Mouse (Mus musculus) forebrain, embryonic 12.5 days (tissue): Measurements from ENCODE around the gene Rbm19. TPM values are rescaled to one million over a fixed set of nuclear protein-coding genes. Genes with fewer than 3 reads are reported as not detected.

Source experiments
- ATAC-seq: fragments of 200-750 bp; cut with Nextera tagmentation; 2 replicates; pipeline ENCODE4 v1.8.0; 2017; ENCODE audit warnings: moderate TSS enrichment; ENCODE audit not compliant: low FRiP score
- H3K27ac ChIP-seq: fragments of 300-500 bp; sonication (generic); 2 replicates; pipeline ENCODE4 v1.5.1; 2016; ENCODE audit warnings: mild to moderate bottlenecking
- H3K27me3 ChIP-seq: fragments of 300-500 bp; sonication (generic); 2 replicates; pipeline ENCODE4 v1.6.1; 2016; ENCODE audit warnings: mild to moderate bottlenecking
- H3K36me3 ChIP-seq: fragments of 300-500 bp; sonication (generic); replicated peaks from 2 replicates; pipeline ENCODE4 v1.6.1; 2016; ENCODE audit warnings: mild to moderate bottlenecking
- H3K4me1 ChIP-seq: fragments of 300-500 bp; sonication (generic); 2 replicates; pipeline ENCODE4 v1.6.1; 2016
- H3K4me2 ChIP-seq: fragments of 300-500 bp; sonication (generic); 2 replicates; pipeline ENCODE4 v1.6.1; 2016; ENCODE audit warnings: mild to moderate bottlenecking, moderate library complexity
- H3K4me3 ChIP-seq: fragments of 300-500 bp; sonication (generic); replicated peaks from 2 replicates; pipeline ENCODE4 v1.5.1; 2016; ENCODE audit warnings: mild to moderate bottlenecking
- H3K9ac ChIP-seq: fragments of 300-500 bp; sonication (generic); 2 replicates; pipeline ENCODE4 v1.6.1; 2016; ENCODE audit warnings: mild to moderate bottlenecking
- H3K9me3 ChIP-seq: fragments of 300-500 bp; sonication (generic); 2 replicates; pipeline ENCODE4 v1.6.1; 2016
- WGBS: fragments of 180-500 bp; shearing (Covaris S2); methylation state at CpG from one replicate; pipeline ENCODE4 v1.1.7; 2016; 5-methylcytosine and 5-hydroxymethylcytosine counted together
- polyA plus RNA-seq: library from polyadenylated mRNA; unstranded; fragments of >200 nt; fragmentation: Nextera tagmentation; extraction: Ambion mirVana; gene quantifications from 2 replicates; pipeline ENCODE4 v1.2.1, GENCODE M21; 2016

Gene Rbm19
- polyA plus RNA-seq: 27.5 and 32.9 TPM in 2 replicates

GRCm38 (mm10) chr5:120116261-120117050 lies at the start of gene Rbm19:
Rbm19 (plus strand) TSS chr5:120116465.
- Histone ChIP-seq H3K27ac (no peak within 1 kb of the TSS), H3K36me3 (peaks cover 29% of the 10 kb centered on the region), H3K4me1 (peaks cover 7% of the 10 kb centered on the region), H3K4me3 (peak within 1 kb of the TSS; percentile 85), H3K27me3 (peaks cover 4% of the 10 kb centered on the region; the same call in 1 of the 2 replicates), H3K9me3 (no peaks in the 10 kb centered on the region), H3K4me2 (peak within 1 kb of the TSS; percentile 91), H3K9ac (peak within 1 kb of the TSS; percentile 66)
- ATAC-seq: peak; percentile 88
- under 1% methylated on average over 46 of the region's 46 CpGs for WGBS

- no peaks in the 10 kb centered on the region for H3K27me3 ChIP-seq
- no peak overlapping the region for H3K27ac ChIP-seq
- no peak overlapping the region for H3K4me2 ChIP-seq
- no peak overlapping the region for H3K4me3 ChIP-seq
- WGBS: 76% methylated on average over 6 of the region's 6 CpGs
- no peaks in the 10 kb centered on the region for H3K36me3 ChIP-seq
- H3K4me1 ChIP-seq: no peaks in the 10 kb centered on the region
- no peak for ATAC-seq
- H3K9ac ChIP-seq: no peak overlapping the region
- no peaks in the 10 kb centered on the region for H3K9me3 ChIP-seq
These were observed 49.0 kb upstream of the Rbm19 start for GRCm38 (mm10) chr5:120067266-120067665.

DNA sequence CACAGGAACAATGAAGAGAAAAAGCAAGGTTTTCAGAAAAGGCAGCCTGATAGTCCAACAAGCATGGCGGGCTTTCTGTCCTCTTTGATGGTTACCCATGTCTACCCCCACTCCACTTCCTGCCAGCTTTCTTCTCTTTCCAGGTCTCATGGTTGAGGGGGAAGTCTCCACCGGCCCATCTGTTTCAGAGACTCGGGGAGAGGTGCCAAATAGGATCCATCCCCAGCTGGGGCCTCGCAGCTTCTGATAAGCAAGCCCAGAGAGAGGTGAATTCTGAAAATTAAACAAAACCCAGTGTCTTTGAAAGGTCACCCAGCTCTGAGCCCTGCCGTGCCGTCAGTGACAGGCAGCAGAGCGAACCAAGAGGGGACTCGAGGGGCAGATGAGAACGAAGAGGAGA lies 42.2 kb upstream of the Rbm19 start:
- H3K4me2 ChIP-seq: no peak overlapping the region
- 82% methylated on average over 9 of the region's 9 CpGs for WGBS
- H3K27ac ChIP-seq: no peak overlapping the region
- H3K36me3 ChIP-seq: no peaks in the 10 kb centered on the region
- no peak overlapping the region for H3K9ac ChIP-seq
- no peaks in the 10 kb centered on the region for H3K4me1 ChIP-seq
- no peak overlapping the region for H3K4me3 ChIP-seq
- no peak for ATAC-seq
- no peaks in the 10 kb centered on the region for H3K9me3 ChIP-seq
- no peaks in the 10 kb centered on the region; the same call in 1 of the 2 replicates for H3K27me3 ChIP-seq

DNA sequence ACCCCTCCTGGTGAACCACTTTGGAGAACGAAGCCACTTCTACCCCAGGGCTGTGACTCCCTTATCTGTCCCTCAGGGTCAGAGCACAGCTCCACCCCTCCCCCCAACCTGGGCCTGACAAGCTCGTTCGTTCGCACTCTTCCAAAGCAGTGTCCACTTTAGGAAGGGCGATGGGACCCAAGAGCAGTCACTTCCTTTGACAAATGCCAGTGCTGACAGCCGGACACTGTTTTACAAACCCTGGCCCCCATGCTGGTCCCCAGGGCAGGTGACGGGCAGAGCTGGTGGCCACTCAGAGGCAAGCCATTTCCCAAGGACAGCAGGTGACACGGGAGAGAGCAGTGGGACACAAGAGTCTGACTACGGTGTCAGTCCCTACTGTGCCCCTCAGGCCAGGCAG lies 36.2 kb upstream of the Rbm19 start:
- no peaks in the 10 kb centered on the region for H3K9me3 ChIP-seq
- no peak for ATAC-seq
- H3K36me3 ChIP-seq: no peaks in the 10 kb centered on the region
- H3K4me3 ChIP-seq: no peak overlapping the region
- H3K4me2 ChIP-seq: no peak overlapping the region
- no peak overlapping the region for H3K27ac ChIP-seq
- no peak overlapping the region for H3K9ac ChIP-seq
- 0 out of 2 replicates have a peak, but pooled peaks cover 4% of the 10 kb centered on the region for H3K27me3 ChIP-seq
- 76% methylated on average over 9 of the region's 9 CpGs for WGBS
- no peaks in the 10 kb centered on the region for H3K4me1 ChIP-seq

- Histone ChIP-seq H3K9ac (no peak overlapping the region), H3K4me2 (no peak overlapping the region), H3K27me3 (0 out of 2 replicates have a peak, but pooled peaks cover 8% of the 10 kb centered on the region), H3K4me1 (no peaks in the 10 kb centered on the region), H3K4me3 (no peak overlapping the region), H3K36me3 (no peaks in the 10 kb centered on the region), H3K27ac (no peak overlapping the region), H3K9me3 (no peaks in the 10 kb centered on the region)
- ATAC-seq: no peak
- 87% methylated on average over 6 of the region's 6 CpGs for WGBS
These were observed 35.8 kb upstream of the Rbm19 start for GRCm38 (mm10) chr5:120080468-120080867.

DNA sequence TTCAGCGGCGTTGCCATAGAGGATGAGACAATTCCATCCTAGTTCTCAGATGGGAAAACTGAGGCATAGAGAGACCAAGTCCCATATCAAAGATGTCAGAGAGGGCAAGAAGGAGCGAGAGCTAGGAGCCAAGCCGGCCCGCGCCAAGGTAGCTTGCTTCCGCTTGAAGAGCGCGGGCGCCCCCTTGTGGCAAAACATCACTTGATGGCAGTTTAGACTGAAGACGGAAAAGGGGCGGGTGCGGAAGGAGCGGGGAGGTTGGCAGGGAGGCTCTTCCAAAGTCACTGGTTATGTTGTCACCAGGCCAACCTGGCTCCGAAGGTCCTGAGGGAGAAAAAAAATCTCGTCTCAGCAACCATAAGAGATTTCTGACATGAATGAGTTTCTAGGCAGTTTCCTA lies 27.7 kb upstream of the Rbm19 start:
- no peak overlapping the region for H3K4me3 ChIP-seq
- H3K36me3 ChIP-seq: no peaks in the 10 kb centered on the region
- H3K4me2 ChIP-seq: no peak overlapping the region
- 2% methylated on average over 16 of the region's 16 CpGs for WGBS
- H3K27ac ChIP-seq: no peak overlapping the region
- H3K4me1 ChIP-seq: no peaks in the 10 kb centered on the region
- no peaks in the 10 kb centered on the region for H3K9me3 ChIP-seq
- H3K9ac ChIP-seq: no peak overlapping the region
- H3K27me3 ChIP-seq: peaks cover 63% of the 10 kb centered on the region
- 0 out of 2 replicates have a peak, but pooled peaks have one; percentile 33 for ATAC-seq

DNA sequence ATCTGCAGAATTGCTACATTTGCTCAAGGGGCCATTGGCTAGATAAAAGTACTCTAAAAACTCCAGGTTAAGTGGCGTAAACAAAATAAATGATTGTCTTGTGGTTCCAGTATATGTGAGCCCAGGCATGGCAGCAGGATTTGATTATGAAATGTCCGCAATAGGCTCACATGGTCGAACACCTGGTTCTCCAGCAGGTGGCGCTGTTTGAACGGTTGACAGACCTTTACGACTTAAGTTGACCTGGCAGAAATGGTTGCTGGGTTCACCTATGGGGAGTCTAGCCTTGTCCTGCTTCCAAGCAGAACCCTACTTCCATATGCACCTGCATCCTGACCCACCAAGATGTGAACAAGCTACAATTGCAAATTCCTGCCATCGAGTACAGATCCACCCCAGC lies 21.7 kb upstream of the Rbm19 start:
- Histone ChIP-seq H3K27ac (no peak overlapping the region), H3K9me3 (no peaks in the 10 kb centered on the region), H3K4me3 (no peak overlapping the region), H3K27me3 (peaks cover 32% of the 10 kb centered on the region), H3K4me2 (no peak overlapping the region), H3K9ac (no peak overlapping the region), H3K36me3 (no peaks in the 10 kb centered on the region), H3K4me1 (no peaks in the 10 kb centered on the region)
- no peak for ATAC-seq
- 52% methylated on average over 7 of the region's 7 CpGs for WGBS

GRCm38 (mm10) chr5:120097042-120097441 lies 19.2 kb upstream of the Rbm19 start:
- WGBS: 77% methylated on average over 9 of the region's 9 CpGs

DNA sequence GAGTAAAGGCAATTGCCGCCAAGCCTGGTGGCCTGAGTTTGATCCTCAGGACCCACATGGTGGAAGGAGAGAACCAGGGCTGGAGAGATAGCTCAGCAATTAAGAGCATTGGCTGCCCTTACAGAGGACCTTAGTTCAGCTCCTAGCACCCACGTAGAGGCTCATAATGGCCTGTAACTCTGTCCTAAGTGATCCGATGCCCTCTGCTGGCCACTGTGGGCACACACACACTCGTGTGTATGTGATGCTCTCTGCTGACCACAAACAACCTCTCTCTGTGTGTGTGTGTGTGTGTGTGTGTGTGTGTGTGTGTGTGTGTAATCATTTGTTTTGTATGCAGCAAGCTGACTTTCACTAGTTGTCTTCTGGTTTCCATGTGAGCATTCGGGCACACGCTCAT lies 15.5 kb upstream of the Rbm19 start:
- Histone ChIP-seq H3K4me2 (no peak overlapping the region), H3K36me3 (no peaks in the 10 kb centered on the region), H3K27ac (no peak overlapping the region), H3K27me3 (peaks cover 9% of the 10 kb centered on the region), H3K4me1 (no peaks in the 10 kb centered on the region), H3K9me3 (no peaks in the 10 kb centered on the region), H3K4me3 (no peak overlapping the region), H3K9ac (no peak overlapping the region)
- ATAC-seq: no peak
- WGBS: 84% methylated on average over 6 of the region's 6 CpGs

More at GRCm38 (mm10) chr5:120097042-120097441, 19.2 kb upstream of the Rbm19 start:
- Histone ChIP-seq H3K36me3 (no peaks in the 10 kb centered on the region), H3K4me1 (no peaks in the 10 kb centered on the region), H3K9me3 (no peaks in the 10 kb centered on the region), H3K4me2 (no peak overlapping the region), H3K27me3 (peaks cover 15% of the 10 kb centered on the region; the same call in 1 of the 2 replicates), H3K27ac (no peak overlapping the region), H3K9ac (no peak overlapping the region), H3K4me3 (no peak overlapping the region)
- ATAC-seq: no peak

- Histone ChIP-seq H3K27me3 (peaks cover 17% of the 10 kb centered on the region), H3K27ac (no peak overlapping the region), H3K4me3 (no peak overlapping the region), H3K36me3 (no peaks in the 10 kb centered on the region), H3K4me2 (no peak overlapping the region), H3K9ac (no peak overlapping the region), H3K4me1 (no peaks in the 10 kb centered on the region), H3K9me3 (no peaks in the 10 kb centered on the region)
- no peak for ATAC-seq
- WGBS: 91% methylated on average over 8 of the region's 8 CpGs
These were observed 14.2 kb upstream of the Rbm19 start for GRCm38 (mm10) chr5:120102097-120102496.

DNA sequence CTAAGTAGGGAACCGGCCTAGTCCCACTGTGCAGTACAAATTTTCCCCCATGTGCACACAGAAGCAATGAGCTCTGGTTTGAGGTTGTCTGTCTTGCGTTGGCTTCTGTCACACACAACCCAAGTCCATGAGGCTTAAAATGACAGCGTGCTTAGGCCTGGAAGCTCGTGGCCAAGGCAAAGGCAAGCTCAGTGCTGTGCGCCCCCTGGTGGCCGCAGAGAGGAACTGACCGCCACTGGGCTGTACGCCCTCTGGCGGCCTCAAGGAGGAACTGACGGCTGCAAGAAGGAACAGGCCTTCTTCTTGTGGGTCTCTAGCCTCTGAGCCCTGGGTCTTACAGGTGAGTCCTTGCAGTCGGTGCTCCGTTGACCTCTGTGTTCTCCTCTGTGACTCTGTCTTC lies 13.5 kb upstream of the Rbm19 start:
- no peaks in the 10 kb centered on the region for H3K9me3 ChIP-seq
- H3K36me3 ChIP-seq: no peaks in the 10 kb centered on the region
- no peak overlapping the region for H3K27ac ChIP-seq
- peaks cover 17% of the 10 kb centered on the region for H3K27me3 ChIP-seq
- H3K4me3 ChIP-seq: no peak overlapping the region
- no peak overlapping the region for H3K4me2 ChIP-seq
- H3K9ac ChIP-seq: no peak overlapping the region
- H3K4me1 ChIP-seq: no peaks in the 10 kb centered on the region
- WGBS: 17% methylated on average over 12 of the region's 12 CpGs
- no peak for ATAC-seq

GRCm38 (mm10) chr5:120103458-120103857 lies 12.8 kb upstream of the Rbm19 start:
- Histone ChIP-seq H3K27me3 (peaks cover 24% of the 10 kb centered on the region), H3K4me2 (no peak overlapping the region), H3K27ac (no peak overlapping the region), H3K4me3 (no peak overlapping the region), H3K9me3 (no peaks in the 10 kb centered on the region), H3K4me1 (no peaks in the 10 kb centered on the region), H3K36me3 (no peaks in the 10 kb centered on the region), H3K9ac (no peak overlapping the region)
- no peak for ATAC-seq
- WGBS: 73% methylated on average over 12 of the region's 12 CpGs
